Mouse (Mus musculus) heart, adult 2 months (tissue): Measurements from ENCODE around the gene Slc2a12. TPM values are rescaled to one million over a fixed set of nuclear protein-coding genes. Genes with fewer than 3 reads are reported as not detected.

Experiments used
- DNase-seq, 2 experiments: peaks; one replicate each; pipeline ENCODE4 v3.0.0; 2021
- H3K27ac ChIP-seq: fragments of 200-600 bp; 2 replicates; pipeline ENCODE4 v1.8.1; 2022
- H3K27me3 ChIP-seq: fragments of 200-500 bp; 2 replicates; pipeline ENCODE4 v1.6.1; 2012; ENCODE audit warnings: mild to moderate bottlenecking, low read length, inconsistent platforms, mixed read lengths; ENCODE audit not compliant: control insufficient read depth, insufficient read depth
- H3K36me3 ChIP-seq: fragments of 200-500 bp; 2 replicates; pipeline ENCODE4 v1.6.1; 2012; ENCODE audit warnings: low read length, inconsistent platforms; ENCODE audit not compliant: control insufficient read depth, insufficient read depth
- H3K4me1 ChIP-seq: fragments of 200-500 bp; 2 replicates; pipeline ENCODE4 v1.6.1; 2011; ENCODE audit warnings: low read length; ENCODE audit not compliant: control insufficient read depth, insufficient read depth
- H3K4me3 ChIP-seq: fragments of 200-600 bp; 2 replicates; pipeline ENCODE4 v1.8.1; 2022
- H3K79me2 ChIP-seq: fragments of 200-500 bp; replicated peaks from 2 replicates; pipeline ENCODE4 v1.6.1; 2012; ENCODE audit warnings: mild to moderate bottlenecking, inconsistent platforms, low read length, moderate library complexity, mixed read lengths; ENCODE audit not compliant: control insufficient read depth, insufficient read depth
- H3K9ac ChIP-seq: fragments of 200-500 bp; 2 replicates; pipeline ENCODE4 v1.6.1; 2012; ENCODE audit warnings: low read depth, mild to moderate bottlenecking, control low read depth, inconsistent platforms, low read length, mixed read lengths
- CTCF ChIP-seq: fragments of 200-600 bp; IDR thresholded peaks from 2 replicates; pipeline ENCODE4 v1.8.1; 2022; ENCODE audit warnings: antibody characterized with exemption, mild to moderate bottlenecking, moderate library complexity
- EP300 ChIP-seq: fragments of 200-500 bp; IDR thresholded peaks from 2 replicates; pipeline ENCODE4 v1.6.1; 2011; ENCODE audit warnings: low read depth, low read length, control low read depth; ENCODE audit not compliant: insufficient read depth
- POLR2A ChIP-seq: fragments of 200-500 bp; IDR thresholded peaks from 2 replicates; pipeline ENCODE4 v1.6.1; 2011; ENCODE audit warnings: mild to moderate bottlenecking, low read depth, low read length, control low read depth; ENCODE audit not compliant: insufficient read depth
- WGBS: fragments of 180-500 bp; shearing (Covaris S2); methylation state at CpG from one replicate; pipeline ENCODE4 v1.1.7; 2018; 5-methylcytosine and 5-hydroxymethylcytosine counted together
- intact Hi-C: fragments of 180-260 bp; cut with DNase I; formaldehyde crosslinking; loops from one replicate; pipeline ENCODE4 v1.15.1; 2025
- polyA plus RNA-seq: library from polyadenylated mRNA; depleted of rRNA; stranded (reverse); fragments of >200 nt; gene quantifications from 2 replicates; pipeline ENCODE4 v1.2.3, GENCODE M21; 2012
- total RNA-seq, 2 experiments: library from RNA; stranded (reverse); gene quantifications; 2 replicates each; pipeline ENCODE4 v1.2.3; 2021

Slc2a12 gene
- total and polyA plus RNA-seq, 3 experiments, result 5.0 to 15.7 (median 12.7) TPM

DNA sequence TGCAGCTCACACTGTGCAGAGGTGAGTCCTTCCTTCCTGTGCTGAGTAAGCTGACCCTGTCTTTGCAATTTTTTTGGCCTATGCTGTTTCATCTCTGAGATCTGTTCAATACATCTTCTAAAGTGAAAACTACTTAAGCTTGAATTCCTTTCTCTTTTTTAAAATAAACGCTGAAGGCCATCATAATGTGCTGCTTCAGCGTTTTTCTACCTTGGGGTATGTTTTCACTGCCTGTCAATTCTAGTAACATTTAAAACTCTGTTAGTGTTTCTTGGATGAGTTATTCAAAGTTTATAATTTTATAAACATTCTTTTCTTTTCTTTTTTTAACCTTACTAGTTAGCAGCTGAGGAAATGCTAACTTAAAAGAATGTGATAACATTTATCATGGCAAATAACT, 68.1 kb downstream of the Slc2a12 start:
- TF ChIP-seq EP300 (no peak), CTCF (no peak), POLR2A (no peak)
- peaks cover 8% of the 10 kb centered on the region for H3K36me3 ChIP-seq
- no peak overlapping the region for H3K4me3 ChIP-seq
- no peak overlapping the region for H3K27ac ChIP-seq
- no peak for DNase-seq
- H3K4me1 ChIP-seq, result peaks cover 5% of the 10 kb centered on the region
- intact Hi-C loops, result loop anchor here (5.0 kb wide), 3 partner anchors 66 to 369 kb away; partner anchors contain the start of gene Slc2a12
- no peaks in the 10 kb centered on the region for H3K27me3 ChIP-seq
- H3K9ac ChIP-seq, result no peak overlapping the region
- 74% methylated on average over 2 of the region's 2 CpGs for WGBS
- H3K79me2 ChIP-seq, result peaks cover 2% of the 10 kb centered on the region; the same call in 1 of the 2 replicates

GRCm38 (mm10) chr10:22714520-22714919, 69.7 kb downstream of the Slc2a12 start:
- peaks cover 10% of the 10 kb centered on the region for H3K4me1 ChIP-seq
- peaks cover 4% of the 10 kb centered on the region for H3K79me2 ChIP-seq
- peaks cover 5% of the 10 kb centered on the region for H3K36me3 ChIP-seq
- intact Hi-C loops, result loop anchor here (1.0 to 5.0 kb wide), 4 partner anchors 67 to 368 kb away; partner anchors contain the start of gene Slc2a12
- H3K27ac ChIP-seq, result no peak overlapping the region
- no peak overlapping the region for H3K9ac ChIP-seq
- DNase-seq, result peak; percentile 49 to 51
- H3K27me3 ChIP-seq, result no peaks in the 10 kb centered on the region
- 43% methylated on average over 4 of the region's 4 CpGs for WGBS
- TF ChIP-seq POLR2A, result no peak
- TF ChIP-seq CTCF, result peak; percentile 94
- no peak for TF ChIP-seq EP300
- no peak overlapping the region for H3K4me3 ChIP-seq

GRCm38 (mm10) chr10:22718475-22718874, 73.7 kb downstream of the Slc2a12 start:
- Histone ChIP-seq H3K9ac (no peak overlapping the region), H3K79me2 (peaks cover 6% of the 10 kb centered on the region), H3K27ac (no peak overlapping the region), H3K36me3 (peaks cover 12% of the 10 kb centered on the region), H3K4me3 (no peak overlapping the region), H3K4me1 (peaks cover 18% of the 10 kb centered on the region), H3K27me3 (no peaks in the 10 kb centered on the region)
- intact Hi-C loops, result no loop called here
- DNase-seq, result peak in 1 of 2 experiments; percentile 15
- TF ChIP-seq POLR2A (no peak), CTCF (peak; percentile 9; the same call in 1 of the 2 replicates)
- 36% methylated on average over 4 of the region's 4 CpGs for WGBS

- H3K79me2 ChIP-seq, result peaks cover 13% of the 10 kb centered on the region
- 66% methylated on average over 5 of the region's 5 CpGs for WGBS
- peaks cover 12% of the 10 kb centered on the region for H3K36me3 ChIP-seq
- no peak overlapping the region for H3K4me3 ChIP-seq
- no peak for DNase-seq
- no peak overlapping the region for H3K27ac ChIP-seq
- H3K4me1 ChIP-seq, result peaks cover 16% of the 10 kb centered on the region
- no peak overlapping the region for H3K9ac ChIP-seq
- TF ChIP-seq CTCF (no peak), POLR2A (no peak), EP300 (no peak)
- H3K27me3 ChIP-seq, result no peaks in the 10 kb centered on the region
- intact Hi-C loops, result loop anchor here (5.0 kb wide), 1 partner anchor 1066 kb away; the partner anchor contains the start of gene Rps12
These were observed 76.1 kb downstream of the Slc2a12 start for GRCm38 (mm10) chr10:22720781-22721529.

DNA sequence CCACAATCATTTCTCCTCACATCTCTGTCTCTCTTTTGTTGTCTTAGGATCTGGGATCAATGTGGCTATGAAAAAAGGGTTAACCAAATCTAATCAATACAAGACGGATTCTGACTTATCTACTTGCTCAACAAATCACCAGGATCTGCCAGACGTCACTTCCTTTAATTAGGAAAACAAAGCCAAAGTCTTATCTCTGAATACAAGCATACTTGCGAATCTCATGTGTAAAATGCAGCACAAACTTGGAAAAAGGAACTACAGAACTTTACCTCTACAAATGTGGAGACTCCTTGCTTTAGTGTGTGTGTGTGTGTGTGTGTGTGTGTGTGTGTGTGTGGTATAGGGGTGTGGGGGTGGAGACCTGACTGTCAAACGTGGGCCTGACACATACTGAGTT, 80.4 kb downstream of the Slc2a12 start:
- no peaks in the 10 kb centered on the region for H3K27me3 ChIP-seq
- no peak overlapping the region for H3K4me3 ChIP-seq
- peaks cover 14% of the 10 kb centered on the region for H3K4me1 ChIP-seq
- intact Hi-C loops, result no loop called here
- H3K36me3 ChIP-seq, result peaks cover 8% of the 10 kb centered on the region
- peaks cover 16% of the 10 kb centered on the region for H3K79me2 ChIP-seq
- DNase-seq, result no peak
- no peak for TF ChIP-seq CTCF
- 23% methylated on average over 4 of the region's 4 CpGs for WGBS
- no peak overlapping the region for H3K27ac ChIP-seq
- H3K9ac ChIP-seq, result no peak overlapping the region

GRCm38 (mm10) chr10:22726295-22726694, 81.5 kb downstream of the Slc2a12 start:
- H3K9ac ChIP-seq, result no peak overlapping the region
- H3K4me1 ChIP-seq, result peaks cover 13% of the 10 kb centered on the region
- peaks cover 3% of the 10 kb centered on the region; the same call in 1 of the 2 replicates for H3K36me3 ChIP-seq
- H3K27me3 ChIP-seq, result no peaks in the 10 kb centered on the region
- 58% methylated on average over 7 of the region's 7 CpGs for WGBS
- H3K27ac ChIP-seq, result no peak overlapping the region
- no peak for DNase-seq
- peaks cover 21% of the 10 kb centered on the region for H3K79me2 ChIP-seq
- intact Hi-C loops, result no loop called here
- no peak overlapping the region for H3K4me3 ChIP-seq
- TF ChIP-seq POLR2A (no peak), CTCF (no peak), EP300 (no peak)
